In genomic region chr9:105495316-105496174, GRCm38 (mm10) we compare ENCODE assay signal across 8 mouse cellular contexts. TPM values are rescaled to one million over a fixed set of nuclear protein-coding genes. Genes with fewer than 3 reads are reported as not detected.
DNase-seq lines count a peak whose midpoint lies in the region; ATAC-seq lines count a peak whose summit lies in the region.

No protein-coding gene starts in this region.

- H3K9ac ChIP-seq in heart, embryonic 13.5 days: peak overlapping the region; percentile 94
- peak overlapping the region; percentile 94 for H3K9ac ChIP-seq in kidney, embryonic 16.5 days (replicated peaks; ENCODE audit: low read length)
- peak overlapping the region; percentile 97 for H3K9ac ChIP-seq in liver, embryonic 12.5 days

- H3K27me3 ChIP-seq in embryonic facial prominence, embryonic 10.5 days (replicated peaks; ENCODE audit: low read depth, poor library complexity, severe bottlenecking): no peaks in the 10 kb centered on the region
- H3K27me3 ChIP-seq in heart, embryonic 13.5 days (replicated peaks): no peaks in the 10 kb centered on the region
- no peaks in the 10 kb centered on the region for H3K27me3 ChIP-seq in kidney, embryonic 16.5 days (ENCODE audit: insufficient read depth, low read length)
- H3K27me3 ChIP-seq in liver, embryonic 12.5 days (replicated peaks): no peaks in the 10 kb centered on the region

- H3K4me3 ChIP-seq in embryonic facial prominence, embryonic 10.5 days: peak overlapping the region; percentile 96
- peak overlapping the region; percentile 86 for H3K4me3 ChIP-seq in heart, embryonic 13.5 days
- H3K4me3 ChIP-seq in kidney, embryonic 16.5 days (ENCODE audit: low read length): peak overlapping the region; percentile 75
- H3K4me3 ChIP-seq in liver, embryonic 12.5 days: peak overlapping the region; percentile 93

- no peaks in the 10 kb centered on the region for H3K9me3 ChIP-seq in embryonic facial prominence, embryonic 10.5 days
- H3K9me3 ChIP-seq in heart, embryonic 13.5 days: no peaks in the 10 kb centered on the region
- no peaks in the 10 kb centered on the region for H3K9me3 ChIP-seq in kidney, embryonic 16.5 days (ENCODE audit: low read length)
- no peaks in the 10 kb centered on the region for H3K9me3 ChIP-seq in liver, embryonic 12.5 days (replicated peaks)

- no peak for ATAC-seq in heart, embryonic 13.5 days (ENCODE audit: extremely low read depth, insufficient number of reproducible peaks, low FRiP score, low TSS enrichment)
- ATAC-seq in kidney, embryonic 16.5 days (ENCODE audit: low FRiP score, low TSS enrichment): peak; percentile 43
- ATAC-seq in liver, embryonic 12.5 days: peak; percentile 60

- DNase-seq in CD8-positive naive resting alpha-beta T cell, adult 2 months (ENCODE audit: low read depth in 2 of 2, low spot score in 2 of 2): peak; percentile 52 to 63
- peak; percentile 53 for DNase-seq in adrenal gland, postnatal 10 days
- peak; percentile 59 for DNase-seq in embryonic facial prominence, embryonic 10.5 days (ENCODE audit: low spot score)
- peak; percentile 56 to 66 for DNase-seq in natural killer cell, adult 2 months (ENCODE audit: low spot score in 2 of 2)
- peak; percentile 75 for DNase-seq in thymus, postnatal 0 days (ENCODE audit: low spot score)

- 1% methylated on average over 39 of the region's 39 CpGs for WGBS in embryonic facial prominence, embryonic 10.5 days
- WGBS in heart, embryonic 13.5 days: 1% methylated on average over 39 of the region's 39 CpGs
- 1% methylated on average over 39 of the region's 39 CpGs for WGBS in kidney, embryonic 16.5 days
- 1% methylated on average over 39 of the region's 39 CpGs for WGBS in liver, embryonic 12.5 days (ENCODE audit: insufficient replicate concordance)

- H3K27ac ChIP-seq in embryonic facial prominence, embryonic 10.5 days (replicated peaks): peak overlapping the region; percentile 99
- H3K27ac ChIP-seq in heart, embryonic 13.5 days (replicated peaks): peak overlapping the region; percentile 97
- peak overlapping the region; percentile 96 for H3K27ac ChIP-seq in kidney, embryonic 16.5 days (ENCODE audit: low read length)
- H3K27ac ChIP-seq in liver, embryonic 12.5 days: peak overlapping the region; percentile 94

- peak overlapping the region; percentile 100 for H3K4me2 ChIP-seq in heart, embryonic 13.5 days
- H3K4me2 ChIP-seq in kidney, embryonic 16.5 days (replicated peaks; ENCODE audit: low read depth, low read length): peak overlapping the region; percentile 89
- H3K4me2 ChIP-seq in liver, embryonic 12.5 days: peak overlapping the region; percentile 93

- H3K36me3 ChIP-seq in embryonic facial prominence, embryonic 10.5 days (replicated peaks): no peaks in the 10 kb centered on the region
- H3K36me3 ChIP-seq in heart, embryonic 13.5 days: no peaks in the 10 kb centered on the region
- no peaks in the 10 kb centered on the region for H3K36me3 ChIP-seq in kidney, embryonic 16.5 days (ENCODE audit: insufficient read depth, low read length)
- H3K36me3 ChIP-seq in liver, embryonic 12.5 days: no peaks in the 10 kb centered on the region

- peaks cover 20% of the 10 kb centered on the region for H3K4me1 ChIP-seq in embryonic facial prominence, embryonic 10.5 days
- peaks cover 34% of the 10 kb centered on the region for H3K4me1 ChIP-seq in heart, embryonic 13.5 days
- peaks cover 31% of the 10 kb centered on the region for H3K4me1 ChIP-seq in kidney, embryonic 16.5 days (ENCODE audit: insufficient read depth, low read length)
- H3K4me1 ChIP-seq in liver, embryonic 12.5 days: peaks cover 25% of the 10 kb centered on the region

RNA-seq across cellular contexts. Expression of gene Atp2c1, which starts 31.6 kb away (rescaled TPM):
- total RNA-seq in adrenal gland, postnatal 10 days (2021): 10 to 100 TPM; 54.7 to 63.4 TPM
- 58.8 and 59.3 TPM in 2 replicates for polyA plus RNA-seq in embryonic facial prominence, embryonic 10.5 days (2016; fragmentation: Nextera tagmentation; extraction: Ambion mirVana)
- polyA plus RNA-seq in heart, embryonic 13.5 days (2015; fragmentation: Nextera tagmentation; extraction: Ambion mirVana): 45.8 and 46.6 TPM in 2 replicates
- polyA plus RNA-seq in kidney, embryonic 16.5 days (2015; fragmentation: Nextera tagmentation; extraction: Ambion mirVana): 75.6 and 76.3 TPM in 2 replicates
- polyA plus RNA-seq in liver, embryonic 12.5 days (2016; fragmentation: Nextera tagmentation; extraction: Ambion mirVana): 33.8 and 34.1 TPM in 2 replicates
- 28.8 and 37.7 TPM in 2 replicates for polyA plus RNA-seq in thymus, postnatal 0 days (2015; fragmentation: Nextera tagmentation; extraction: Ambion mirVana)
